Mouse (Mus musculus) adrenal gland, postnatal 25 days (tissue): ENCODE measurements at regions not wholly inside any gene's neighbourhood (a gene's known extent, or its start where the extent isn't known, plus 50 kb on each side); places are given as distances from the start of the nearest gene placed in this dataset.

Source experiments
- DNase-seq: peaks from one replicate; pipeline ENCODE4 v3.0.0; 2021; ENCODE audit warnings: mixed read lengths

GRCm38 (mm10) chr4:84224556-84224955, 450.5 kb downstream of the Bnc2 start:
- DNase-seq = no peak
